Mouse (Mus musculus) liver, postnatal 0 days (tissue): ENCODE measurements around the gene Unc5b. TPM values are rescaled to one million over a fixed set of nuclear protein-coding genes. Genes with fewer than 3 reads are reported as not detected.

Source experiments
- ATAC-seq: fragments of 200-750 bp; cut with Nextera tagmentation; 2 replicates; pipeline ENCODE4 v1.8.0; 2017; ENCODE audit warnings: mild to moderate bottlenecking, moderate library complexity
- DNase-seq: peaks from one replicate; pipeline ENCODE4 v3.0.0-alpha.2; 2016
- H3K27ac ChIP-seq: fragments of 300-500 bp; sonication (generic); 2 replicates; pipeline ENCODE4 v1.5.1; 2014; ENCODE audit warnings: antibody characterized with exemption, moderate library complexity, mild to moderate bottlenecking, low read depth
- H3K27me3 ChIP-seq: fragments of 300-500 bp; sonication (generic); 2 replicates; pipeline ENCODE4 v1.6.1; 2014; ENCODE audit warnings: low read length, control low read depth, mixed read lengths; ENCODE audit not compliant: insufficient read depth
- H3K36me3 ChIP-seq: fragments of 300-500 bp; sonication (generic); replicated peaks from 2 replicates; pipeline ENCODE4 v1.6.1; 2014; ENCODE audit warnings: mild to moderate bottlenecking, control low read depth, low read length, moderate library complexity, mixed read lengths; ENCODE audit not compliant: insufficient read depth
- H3K4me1 ChIP-seq: fragments of 300-500 bp; sonication (generic); 2 replicates; pipeline ENCODE4 v1.6.1; 2014; ENCODE audit warnings: antibody characterized with exemption, mild to moderate bottlenecking, control low read depth; ENCODE audit not compliant: insufficient read depth
- H3K4me2 ChIP-seq: fragments of 300-500 bp; sonication (generic); 2 replicates; pipeline ENCODE4 v1.6.1; 2014; ENCODE audit warnings: low read depth, mild to moderate bottlenecking, low read length, moderate library complexity, mixed read lengths
- H3K4me3 ChIP-seq: fragments of 300-500 bp; sonication (generic); 2 replicates; pipeline ENCODE4 v1.5.1; 2014; ENCODE audit warnings: low read depth, low read length
- H3K9ac ChIP-seq: fragments of 300-500 bp; sonication (generic); replicated peaks from 2 replicates; pipeline ENCODE4 v1.6.1; 2014; ENCODE audit warnings: mild to moderate bottlenecking, moderate library complexity
- H3K9me3 ChIP-seq: fragments of 300-500 bp; sonication (generic); 2 replicates; pipeline ENCODE4 v1.6.1; 2016; ENCODE audit warnings: mild to moderate bottlenecking, control low read depth, low read length, mixed read lengths
- CTCF ChIP-seq: sonication (generic); IDR thresholded peaks from 2 replicates; pipeline ENCODE4 v1.5.1; 2016; ENCODE audit warnings: antibody characterized with exemption, low read depth
- EP300 ChIP-seq: IDR thresholded peaks from 2 replicates; pipeline ENCODE4 v1.6.1; 2016; ENCODE audit warnings: antibody characterized with exemption, low read depth, mild to moderate bottlenecking
- WGBS: fragments of 180-500 bp; shearing (Covaris S2); extraction: QIAGEN DNeasy Blood & Tissue Kit; methylation state at CpG from one replicate; pipeline ENCODE4 v1.1.7; 2014; ENCODE audit not compliant: insufficient replicate concordance; 5-methylcytosine and 5-hydroxymethylcytosine counted together
- polyA plus RNA-seq: library from polyadenylated mRNA; unstranded; fragments of >200 nt; fragmentation: Nextera tagmentation; extraction: Ambion mirVana; gene quantifications from 2 replicates; pipeline ENCODE4 v1.2.1, GENCODE M21; 2015

Gene Unc5b
- polyA plus RNA-seq, 1 experiment from 2014 or later: 0.39 TPM

GRCm38 (mm10) chr10:60838816-60839215 lies 7.4 kb upstream of the Unc5b start:
- DNase-seq (no peak), ATAC-seq (no peak)
- H3K36me3 ChIP-seq: no peaks in the 10 kb centered on the region
- TF ChIP-seq EP300 (no peak), CTCF (no peak)
- no peak overlapping the region for H3K4me3 ChIP-seq
- no peak overlapping the region for H3K9ac ChIP-seq
- no peaks in the 10 kb centered on the region for H3K4me1 ChIP-seq
- H3K27ac ChIP-seq: no peak overlapping the region
- no peaks in the 10 kb centered on the region for H3K9me3 ChIP-seq
- H3K27me3 ChIP-seq: 0 out of 2 replicates have a peak, but pooled peaks cover 4% of the 10 kb centered on the region
- no peak overlapping the region for H3K4me2 ChIP-seq
- WGBS: 71% methylated on average over 19 of the region's 19 CpGs

GRCm38 (mm10) chr10:60834949-60835348 lies 3.6 kb upstream of the Unc5b start:
- DNase-seq: peak; percentile 81

GRCm38 (mm10) chr10:60832664-60833173 lies 1.3 kb upstream of the Unc5b start:
- 56% methylated on average over 12 of the region's 12 CpGs for WGBS
- TF ChIP-seq CTCF (no peak), EP300 (no peak)
- H3K27me3 ChIP-seq: peaks cover 58% of the 10 kb centered on the region

More at GRCm38 (mm10) chr10:60834949-60835348, 3.6 kb upstream of the Unc5b start:
- Histone ChIP-seq H3K4me3 (no peak overlapping the region), H3K9me3 (no peaks in the 10 kb centered on the region), H3K4me2 (no peak overlapping the region), H3K27me3 (peaks cover 35% of the 10 kb centered on the region), H3K9ac (no peak overlapping the region), H3K4me1 (peaks cover 15% of the 10 kb centered on the region), H3K27ac (no peak overlapping the region), H3K36me3 (no peaks in the 10 kb centered on the region)
- no peak for ATAC-seq
- WGBS: 4% methylated on average over 13 of the region's 13 CpGs
- TF ChIP-seq EP300: no peak
- TF ChIP-seq CTCF: peak; percentile 92

GRCm38 (mm10) chr10:60830556-60831350 lies 628 bp downstream of the Unc5b start:
- H3K4me1 ChIP-seq: peaks cover 19% of the 10 kb centered on the region
- H3K4me3 ChIP-seq: peak overlapping the region; percentile 52
- no peak for DNase-seq
- H3K9me3 ChIP-seq: no peaks in the 10 kb centered on the region
- whole genome bisulfite sequencing: under 1% methylated on average over 78 of the region's 78 CpGs
- ATAC-seq: no peak; the same call in 1 of the 2 replicates
- H3K27ac ChIP-seq: no peak overlapping the region; the same call in 1 of the 2 replicates
- peaks cover 74% of the 10 kb centered on the region for H3K27me3 ChIP-seq
- H3K9ac ChIP-seq: peak overlapping the region; percentile 60
- peak overlapping the region; percentile 81 for H3K4me2 ChIP-seq
- TF ChIP-seq EP300: no peak
- TF ChIP-seq CTCF: no peak
- no peaks in the 10 kb centered on the region for H3K36me3 ChIP-seq

More at GRCm38 (mm10) chr10:60832664-60833173, 1.3 kb upstream of the Unc5b start:
- ATAC-seq (peak; percentile 47), DNase-seq (no peak)
- H3K4me3 ChIP-seq: no peak overlapping the region
- peaks cover 16% of the 10 kb centered on the region for H3K4me1 ChIP-seq
- H3K4me2 ChIP-seq: no peak overlapping the region
- H3K36me3 ChIP-seq: no peaks in the 10 kb centered on the region
- no peak overlapping the region for H3K27ac ChIP-seq
- H3K9ac ChIP-seq: no peak overlapping the region
- H3K9me3 ChIP-seq: no peaks in the 10 kb centered on the region

GRCm38 (mm10) chr10:60830000-60830399 lies 1.4 kb downstream of the Unc5b start:
- H3K4me1 ChIP-seq: peaks cover 19% of the 10 kb centered on the region
- H3K9ac ChIP-seq: no peak overlapping the region
- DNase-seq: no peak
- no peak for ATAC-seq
- H3K27ac ChIP-seq: no peak overlapping the region
- H3K9me3 ChIP-seq: no peaks in the 10 kb centered on the region
- no peaks in the 10 kb centered on the region for H3K36me3 ChIP-seq
- TF ChIP-seq CTCF (no peak), EP300 (no peak)
- 3% methylated on average over 11 of the region's 11 CpGs for WGBS
- H3K4me2 ChIP-seq: peak overlapping the region; percentile 81
- peaks cover 77% of the 10 kb centered on the region for H3K27me3 ChIP-seq
- H3K4me3 ChIP-seq: peak overlapping the region; percentile 52

GRCm38 (mm10) chr10:60829071-60829470 lies 2.3 kb downstream of the Unc5b start:
- DNase-seq: no peak
- WGBS: 55% methylated on average over 6 of the region's 6 CpGs
- TF ChIP-seq EP300 (no peak), CTCF (no peak)

More at GRCm38 (mm10) chr10:60829071-60829470, 2.3 kb downstream of the Unc5b start:
- Histone ChIP-seq H3K9me3 (no peaks in the 10 kb centered on the region), H3K36me3 (no peaks in the 10 kb centered on the region), H3K27ac (no peak overlapping the region), H3K4me1 (peaks cover 19% of the 10 kb centered on the region), H3K4me2 (no peak overlapping the region; the same call in 1 of the 2 replicates), H3K27me3 (peaks cover 73% of the 10 kb centered on the region), H3K9ac (no peak overlapping the region), H3K4me3 (no peak overlapping the region)
- ATAC-seq: no peak
